Mouse (Mus musculus) embryonic facial prominence, embryonic 12.5 days (tissue): ENCODE measurements at regions not wholly inside any gene's neighbourhood (a gene's known extent, or its start where the extent isn't known, plus 50 kb on each side); places are given as distances from the start of the nearest gene placed in this dataset.

Experiments used
- ATAC-seq: fragments of 200-750 bp; cut with Nextera tagmentation; 2 replicates; pipeline ENCODE4 v1.8.0; 2017; ENCODE audit not compliant: insufficient number of reproducible peaks, insufficient read depth, low FRiP score, low TSS enrichment
- H3K27ac ChIP-seq: fragments of 300-500 bp; sonication (generic); 2 replicates; pipeline ENCODE4 v1.5.1; 2016; ENCODE audit warnings: mild to moderate bottlenecking
- H3K27me3 ChIP-seq: fragments of 300-500 bp; sonication (generic); 2 replicates; pipeline ENCODE4 v1.6.1; 2016; ENCODE audit warnings: mild to moderate bottlenecking, moderate library complexity
- H3K36me3 ChIP-seq: fragments of 300-500 bp; sonication (generic); 2 replicates; pipeline ENCODE4 v1.6.1; 2016; ENCODE audit warnings: mild to moderate bottlenecking
- H3K4me1 ChIP-seq: fragments of 300-500 bp; sonication (generic); 2 replicates; pipeline ENCODE4 v1.6.1; 2016
- H3K4me2 ChIP-seq: fragments of 300-500 bp; sonication (generic); replicated peaks from 2 replicates; pipeline ENCODE4 v1.6.1; 2016; ENCODE audit warnings: mild to moderate bottlenecking, moderate library complexity
- H3K4me3 ChIP-seq: fragments of 300-500 bp; sonication (generic); 2 replicates; pipeline ENCODE4 v1.5.1; 2016; ENCODE audit warnings: mild to moderate bottlenecking
- H3K9ac ChIP-seq: fragments of 300-500 bp; sonication (generic); 2 replicates; pipeline ENCODE4 v1.6.1; 2016; ENCODE audit warnings: mild to moderate bottlenecking, moderate library complexity
- H3K9me3 ChIP-seq: fragments of 300-500 bp; sonication (generic); 2 replicates; pipeline ENCODE4 v1.6.1; 2016; ENCODE audit warnings: mild to moderate bottlenecking, moderate library complexity
- WGBS: fragments of 180-500 bp; shearing (Covaris S2); methylation state at CpG from one replicate; pipeline ENCODE4 v1.1.7; 2016; 5-methylcytosine and 5-hydroxymethylcytosine counted together

DNA sequence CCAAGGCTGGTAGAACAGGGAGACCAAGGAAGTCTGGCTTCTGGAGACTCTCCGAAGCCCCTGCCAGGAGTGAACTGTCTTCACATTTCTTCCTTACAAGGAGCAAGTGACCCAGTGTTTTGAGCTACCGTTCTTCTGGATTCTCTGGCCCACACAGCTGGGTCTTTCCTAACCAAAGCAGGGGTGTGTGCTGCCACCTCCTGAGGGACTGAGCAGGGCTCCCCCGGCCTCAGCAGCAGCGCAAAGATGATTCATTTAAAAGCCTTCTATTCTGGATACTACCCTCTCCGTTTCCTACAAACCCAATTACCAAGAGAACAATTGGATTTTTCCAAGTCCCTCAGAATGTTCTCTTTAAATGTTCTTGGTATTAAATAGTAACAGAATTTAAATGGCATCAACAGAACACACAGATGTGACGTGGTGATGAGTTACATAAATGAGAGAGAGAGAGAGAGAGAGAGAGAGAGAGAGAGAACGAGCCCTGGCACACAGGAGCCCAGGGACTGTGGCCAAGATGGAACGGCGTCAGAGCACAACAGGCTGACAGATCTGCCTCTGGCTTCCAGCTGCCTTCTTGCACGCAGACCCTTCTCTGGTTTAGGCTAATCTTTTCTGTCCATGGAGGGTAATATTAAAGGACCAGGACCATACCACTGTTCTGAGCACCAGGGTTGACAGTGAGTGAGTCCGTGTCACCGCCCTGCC lies 191.6 kb downstream of the Agtpbp1 start:
- Histone ChIP-seq H3K4me2 (no peak overlapping the region), H3K4me3 (no peak overlapping the region), H3K36me3 (no peaks in the 10 kb centered on the region), H3K4me1 (no peaks in the 10 kb centered on the region), H3K9ac (no peak overlapping the region), H3K27me3 (no peaks in the 10 kb centered on the region), H3K27ac (no peak overlapping the region), H3K9me3 (no peaks in the 10 kb centered on the region)
- no peak for ATAC-seq
- WGBS = 86% methylated on average over 12 of the region's 12 CpGs

DNA sequence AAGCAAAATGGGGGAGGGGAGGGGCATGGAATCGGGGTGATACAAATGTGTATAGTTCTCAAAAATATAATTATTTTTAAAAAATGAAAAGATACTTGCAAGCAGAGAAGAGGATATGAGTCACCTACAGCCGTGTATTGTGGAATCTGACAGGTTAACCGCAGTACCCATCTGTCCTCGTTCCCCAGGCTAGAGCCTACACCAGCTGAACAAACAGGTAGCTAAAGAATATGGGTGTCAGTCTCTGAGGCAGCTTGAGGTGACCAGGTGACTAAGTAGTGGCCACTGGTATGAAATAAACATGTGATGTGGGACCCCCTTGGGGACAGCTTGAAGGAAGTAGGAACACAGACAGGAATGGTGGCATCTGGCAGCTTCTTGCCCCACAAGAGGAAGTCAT lies 192.2 kb downstream of the Agtpbp1 start:
- ATAC-seq = no peak
- no peaks in the 10 kb centered on the region for H3K27me3 ChIP-seq
- H3K4me1 ChIP-seq = no peaks in the 10 kb centered on the region
- H3K4me2 ChIP-seq = no peak overlapping the region
- no peaks in the 10 kb centered on the region for H3K36me3 ChIP-seq
- no peak overlapping the region for H3K9ac ChIP-seq
- no peak overlapping the region for H3K4me3 ChIP-seq
- H3K9me3 ChIP-seq = no peaks in the 10 kb centered on the region
- H3K27ac ChIP-seq = no peak overlapping the region
- WGBS = 77% methylated on average over 4 of the region's 4 CpGs

DNA sequence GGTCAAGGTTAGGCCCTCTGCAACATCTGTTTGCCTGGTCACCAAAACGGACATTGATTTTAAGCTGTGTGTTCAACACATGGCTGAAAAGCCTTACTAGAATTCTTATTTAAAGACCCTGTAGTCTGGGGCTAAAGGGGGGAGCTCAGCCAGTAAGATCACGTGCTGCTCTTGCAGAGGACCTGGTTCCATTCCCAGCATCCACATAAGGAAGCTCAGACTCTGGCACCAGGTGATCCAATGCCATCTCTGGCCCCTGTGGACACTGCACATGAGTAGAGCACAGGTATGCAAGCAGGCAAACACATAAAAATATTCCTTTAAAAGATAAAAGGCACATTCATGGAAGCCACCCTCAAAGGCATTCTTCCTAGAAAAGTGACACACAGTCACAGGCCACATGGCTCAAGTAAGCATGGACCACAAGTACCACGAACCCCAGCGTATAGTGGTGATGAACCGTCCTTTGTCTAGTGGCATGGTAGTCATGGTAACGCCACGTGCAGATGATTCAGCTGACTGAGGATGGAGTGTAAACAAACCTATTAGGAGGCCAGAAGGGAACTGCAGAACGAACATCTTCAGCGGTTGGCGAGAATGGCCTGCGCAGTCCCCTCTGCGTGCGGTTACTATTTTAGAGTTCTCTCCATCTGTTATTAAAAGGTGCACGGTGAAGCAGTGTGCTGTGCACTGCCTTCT lies 197.3 kb downstream of the Agtpbp1 start:
- H3K27me3 ChIP-seq = no peaks in the 10 kb centered on the region
- no peaks in the 10 kb centered on the region for H3K36me3 ChIP-seq
- ATAC-seq = no peak
- no peak overlapping the region for H3K4me2 ChIP-seq
- no peak overlapping the region for H3K4me3 ChIP-seq
- no peaks in the 10 kb centered on the region for H3K4me1 ChIP-seq
- no peaks in the 10 kb centered on the region for H3K9me3 ChIP-seq
- no peak overlapping the region for H3K9ac ChIP-seq
- H3K27ac ChIP-seq = no peak overlapping the region
- 81% methylated on average over 14 of the region's 14 CpGs for WGBS

DNA sequence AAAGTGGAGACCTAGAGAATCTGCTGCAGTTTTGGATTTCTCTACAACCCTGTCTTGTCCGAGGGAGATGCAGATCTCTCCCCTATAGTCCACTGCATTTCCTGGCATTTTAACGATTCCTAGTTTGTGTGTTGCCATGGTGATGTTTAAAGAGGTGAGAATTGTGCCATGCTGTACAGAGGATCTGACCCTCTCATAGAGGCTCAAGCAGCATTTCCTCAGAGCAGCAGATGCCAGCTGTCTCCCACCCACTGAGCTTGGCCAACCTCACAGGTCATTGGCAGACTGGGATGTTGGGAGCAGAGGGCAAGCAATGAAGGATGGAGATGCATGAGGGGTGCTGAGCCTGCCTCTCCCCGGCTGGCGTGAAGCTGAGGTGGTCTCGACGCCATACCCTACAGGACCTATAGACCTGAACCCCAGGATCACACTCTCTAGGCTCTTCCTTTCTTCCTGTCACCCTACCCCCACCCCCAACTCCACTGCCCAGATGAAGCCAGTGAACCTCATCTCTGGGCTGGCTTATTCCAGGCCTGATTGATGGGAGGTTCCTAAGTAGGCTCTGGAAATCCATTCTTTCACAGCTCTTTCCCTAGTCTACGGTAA lies 198.0 kb downstream of the Agtpbp1 start:
- H3K9me3 ChIP-seq = no peaks in the 10 kb centered on the region
- 87% methylated on average over 7 of the region's 7 CpGs for WGBS
- ATAC-seq = no peak
- H3K27me3 ChIP-seq = no peaks in the 10 kb centered on the region
- H3K4me1 ChIP-seq = no peaks in the 10 kb centered on the region
- no peaks in the 10 kb centered on the region for H3K36me3 ChIP-seq
- no peak overlapping the region for H3K4me2 ChIP-seq
- H3K27ac ChIP-seq = no peak overlapping the region
- H3K9ac ChIP-seq = no peak overlapping the region
- no peak overlapping the region for H3K4me3 ChIP-seq

DNA sequence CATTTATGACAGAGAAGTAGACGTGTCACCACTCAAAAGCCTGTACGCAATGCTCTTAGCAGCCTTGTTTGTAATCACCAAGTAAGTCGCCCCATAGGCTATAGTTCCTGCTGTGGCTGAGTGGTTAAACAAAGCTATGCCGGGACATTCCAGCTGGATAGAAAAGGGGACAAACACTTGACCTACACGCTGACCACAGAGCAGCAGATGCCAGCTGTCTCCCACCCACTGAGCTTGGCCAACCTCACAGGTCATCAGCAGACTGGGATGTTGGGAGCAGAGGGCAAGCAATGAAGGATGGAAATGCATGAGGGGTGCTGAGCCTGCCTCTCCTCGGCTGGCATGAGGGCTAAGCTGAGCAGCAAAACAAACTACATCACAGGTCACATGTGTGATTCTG lies 199.2 kb downstream of the Agtpbp1 start:
- ATAC-seq = no peak
- H3K9me3 ChIP-seq = no peaks in the 10 kb centered on the region
- no peak overlapping the region for H3K4me3 ChIP-seq
- H3K9ac ChIP-seq = no peak overlapping the region
- H3K27me3 ChIP-seq = no peaks in the 10 kb centered on the region
- no peak overlapping the region for H3K27ac ChIP-seq
- H3K4me1 ChIP-seq = no peaks in the 10 kb centered on the region
- H3K4me2 ChIP-seq = no peak overlapping the region
- WGBS = 74% methylated on average over 6 of the region's 6 CpGs
- H3K36me3 ChIP-seq = no peaks in the 10 kb centered on the region

DNA sequence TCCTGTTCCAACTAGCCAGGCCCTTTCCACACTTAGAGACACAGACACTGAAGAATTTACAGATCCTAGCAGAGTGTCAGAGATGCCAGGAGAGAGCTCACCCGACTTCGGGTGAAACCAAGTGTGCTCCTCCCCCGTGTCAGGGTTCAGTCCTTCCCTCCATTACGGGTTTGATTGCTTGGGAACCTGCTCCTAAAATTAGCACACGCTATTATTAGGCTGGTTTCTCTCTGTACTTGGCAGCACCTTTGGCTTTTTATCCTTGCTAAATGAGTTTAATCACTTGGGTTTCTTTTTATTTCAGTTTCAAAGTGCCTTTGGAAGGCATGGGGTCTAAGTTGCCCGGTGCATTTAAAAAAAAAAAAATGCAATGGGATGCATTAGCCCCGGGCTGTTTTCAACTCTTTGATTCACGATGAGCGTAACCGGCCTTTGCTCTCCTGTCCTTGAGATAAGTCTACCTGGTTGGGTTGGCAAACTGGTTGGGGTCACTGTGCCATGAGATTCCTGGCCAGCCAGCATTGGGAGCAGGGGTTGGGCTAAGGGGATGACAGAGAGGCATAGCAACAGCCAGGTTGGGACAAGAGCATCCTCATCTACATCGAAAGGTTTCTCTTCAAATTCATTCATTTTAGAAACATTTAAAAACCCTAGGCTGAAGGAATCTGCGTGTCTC lies 214.7 kb downstream of the Agtpbp1 start:
- WGBS = 79% methylated on average over 12 of the region's 12 CpGs
- no peak overlapping the region for H3K4me2 ChIP-seq
- no peak overlapping the region for H3K9ac ChIP-seq
- no peaks in the 10 kb centered on the region for H3K9me3 ChIP-seq
- H3K27ac ChIP-seq = no peak overlapping the region
- no peaks in the 10 kb centered on the region for H3K4me1 ChIP-seq
- H3K27me3 ChIP-seq = no peaks in the 10 kb centered on the region
- H3K4me3 ChIP-seq = no peak overlapping the region
- no peak for ATAC-seq
- H3K36me3 ChIP-seq = no peaks in the 10 kb centered on the region

DNA sequence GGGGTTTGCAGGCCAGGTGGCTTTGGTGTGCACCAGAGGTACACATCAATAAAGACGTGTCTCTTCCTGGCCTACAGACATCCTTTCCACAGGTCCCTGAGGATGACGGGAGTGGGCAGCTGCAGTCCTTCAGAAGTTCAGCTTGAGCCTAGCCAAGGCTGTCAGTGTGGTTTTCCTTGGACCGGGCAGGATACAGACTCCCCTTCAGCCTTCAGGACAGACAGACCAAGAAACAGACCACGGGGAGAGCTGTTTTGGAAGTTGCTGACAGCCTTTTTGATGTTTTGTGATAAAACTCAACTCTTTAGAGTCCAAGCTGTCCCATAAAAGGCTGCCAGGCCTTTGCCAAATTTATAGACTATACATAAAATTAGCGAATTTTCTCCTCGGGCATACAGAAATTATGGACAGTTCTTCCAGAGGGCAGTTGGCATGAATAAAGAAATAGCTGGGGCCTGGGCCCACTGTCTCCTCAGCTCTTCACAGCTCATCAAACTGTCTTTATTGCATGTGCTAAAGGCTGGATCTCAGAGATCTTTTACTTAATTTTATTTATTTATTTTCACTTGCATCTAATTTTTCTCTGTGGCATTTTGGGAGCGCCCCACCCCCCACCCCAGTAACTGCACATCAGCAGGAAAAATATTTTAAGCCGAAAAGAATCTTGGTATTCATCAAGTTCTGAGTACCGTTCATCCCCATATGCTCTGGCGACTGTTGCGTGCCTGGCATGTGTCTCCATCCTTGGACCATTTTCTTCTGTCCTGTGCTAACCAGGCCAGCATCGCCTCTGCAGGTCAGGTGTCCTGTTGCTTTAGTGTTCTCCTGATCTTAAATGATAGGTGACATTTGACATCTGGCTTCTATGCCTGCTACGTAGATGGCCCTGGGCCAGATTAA lies 216.2 kb downstream of the Agtpbp1 start:
- no peak overlapping the region for H3K27ac ChIP-seq
- ATAC-seq = no peak
- no peaks in the 10 kb centered on the region for H3K36me3 ChIP-seq
- no peaks in the 10 kb centered on the region for H3K9me3 ChIP-seq
- H3K4me3 ChIP-seq = no peak overlapping the region
- H3K4me2 ChIP-seq = no peak overlapping the region
- no peak overlapping the region for H3K9ac ChIP-seq
- no peaks in the 10 kb centered on the region for H3K4me1 ChIP-seq
- 61% methylated on average over 13 of the region's 13 CpGs for WGBS
- H3K27me3 ChIP-seq = no peaks in the 10 kb centered on the region

DNA sequence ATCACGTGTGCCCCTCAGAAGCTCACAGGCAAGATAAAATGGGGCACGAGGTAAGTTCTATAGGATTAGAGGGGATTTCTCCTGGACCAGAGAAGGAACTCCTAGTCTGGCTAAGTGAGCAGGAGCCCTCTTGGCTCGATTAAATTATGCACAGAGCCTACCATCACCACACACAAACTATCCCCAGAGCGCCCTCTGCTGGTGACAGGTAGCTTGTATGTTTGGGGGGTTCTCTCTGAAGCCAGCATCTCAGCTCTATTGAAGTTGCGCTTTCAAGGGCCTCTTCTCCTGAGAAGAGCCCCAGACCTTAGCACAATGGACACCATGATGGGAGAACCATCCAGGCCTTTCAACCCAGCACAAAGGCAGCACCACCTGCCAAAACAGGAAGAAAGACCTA lies 219.6 kb downstream of the Agtpbp1 start:
- Histone ChIP-seq H3K36me3 (no peaks in the 10 kb centered on the region), H3K9ac (no peak overlapping the region), H3K27me3 (no peaks in the 10 kb centered on the region), H3K4me2 (no peak overlapping the region), H3K9me3 (no peaks in the 10 kb centered on the region), H3K27ac (no peak overlapping the region), H3K4me3 (no peak overlapping the region), H3K4me1 (no peaks in the 10 kb centered on the region)
- 48% methylated on average over 5 of the region's 5 CpGs for WGBS
- no peak for ATAC-seq

DNA sequence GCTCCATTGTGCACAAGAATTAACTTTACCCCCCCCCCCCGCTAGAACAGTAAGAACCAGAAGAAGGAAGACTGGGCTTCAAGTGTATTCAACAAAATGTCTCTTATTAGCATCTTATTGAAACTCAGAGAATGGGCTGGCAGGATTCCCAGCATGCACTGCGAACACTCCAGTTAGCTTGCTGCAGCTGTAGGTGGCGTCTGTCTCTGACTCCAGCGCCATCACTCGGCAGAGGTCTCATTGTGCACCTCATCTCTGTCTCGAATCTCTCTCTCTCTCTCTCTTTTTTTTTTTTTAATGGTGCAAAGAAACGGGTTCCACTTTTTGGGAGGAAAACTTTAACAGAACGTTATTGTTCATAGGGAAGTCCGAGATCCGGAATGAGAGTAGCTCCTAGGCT lies 221.6 kb downstream of the Agtpbp1 start:
- Histone ChIP-seq H3K4me1 (no peaks in the 10 kb centered on the region), H3K4me2 (no peak overlapping the region), H3K36me3 (no peaks in the 10 kb centered on the region), H3K4me3 (no peak overlapping the region), H3K27ac (no peak overlapping the region), H3K9ac (no peak overlapping the region), H3K9me3 (no peaks in the 10 kb centered on the region), H3K27me3 (no peaks in the 10 kb centered on the region)
- no peak for ATAC-seq
- WGBS = 78% methylated on average over 10 of the region's 10 CpGs

DNA sequence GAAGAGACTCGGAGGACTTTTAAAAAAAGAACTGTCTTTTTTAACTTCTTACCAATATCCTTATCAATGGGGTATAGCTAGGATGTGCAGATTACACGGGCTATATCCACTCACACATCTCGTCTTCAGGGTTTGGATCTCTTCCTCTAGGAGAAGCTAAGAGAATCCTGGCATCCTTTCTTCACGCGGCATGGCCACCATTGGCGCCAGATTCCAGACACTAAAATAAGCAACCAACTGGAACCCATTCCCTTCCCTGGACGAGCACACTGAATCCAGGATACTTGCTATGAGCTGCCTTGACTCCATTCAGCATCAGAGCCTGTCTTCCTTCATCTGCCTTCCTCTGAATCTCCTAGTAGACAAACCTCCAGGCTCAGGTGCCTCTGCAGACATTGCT lies 223.7 kb downstream of the Agtpbp1 start:
- no peak overlapping the region for H3K4me3 ChIP-seq
- no peak overlapping the region for H3K4me2 ChIP-seq
- H3K9ac ChIP-seq = no peak overlapping the region
- WGBS = 87% methylated on average over 7 of the region's 7 CpGs
- no peaks in the 10 kb centered on the region for H3K9me3 ChIP-seq
- no peaks in the 10 kb centered on the region for H3K36me3 ChIP-seq
- 0 out of 2 replicates have a peak, but pooled peaks cover 3% of the 10 kb centered on the region for H3K27me3 ChIP-seq
- H3K4me1 ChIP-seq = no peaks in the 10 kb centered on the region
- no peak overlapping the region for H3K27ac ChIP-seq
- ATAC-seq = no peak

DNA sequence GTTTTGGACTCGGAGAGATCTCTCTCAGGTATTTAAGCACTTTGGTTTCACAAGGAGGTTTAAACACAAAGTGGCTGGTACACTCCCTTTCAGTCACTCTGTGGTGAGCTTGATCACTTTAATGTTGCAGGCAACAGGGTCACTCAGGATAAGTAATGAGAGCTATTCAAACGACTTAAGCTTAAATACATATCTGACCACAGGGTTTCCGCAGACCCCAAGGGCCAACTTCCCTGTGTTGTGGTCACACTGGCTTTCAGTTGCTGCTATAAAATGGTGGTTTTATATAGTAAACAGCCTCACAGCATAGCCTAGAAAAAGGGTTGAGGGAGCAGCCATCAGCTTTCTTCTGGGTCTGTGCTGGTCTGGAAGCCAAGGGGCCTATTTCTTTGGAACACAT lies 225.0 kb downstream of the Agtpbp1 start:
- 0 out of 2 replicates have a peak, but pooled peaks cover 3% of the 10 kb centered on the region for H3K27me3 ChIP-seq
- H3K4me1 ChIP-seq = no peaks in the 10 kb centered on the region
- 73% methylated on average over 3 of the region's 3 CpGs for WGBS
- no peak overlapping the region for H3K4me3 ChIP-seq
- no peak overlapping the region for H3K9ac ChIP-seq
- H3K9me3 ChIP-seq = no peaks in the 10 kb centered on the region
- H3K4me2 ChIP-seq = no peak overlapping the region
- no peak for ATAC-seq
- no peak overlapping the region for H3K27ac ChIP-seq
- no peaks in the 10 kb centered on the region for H3K36me3 ChIP-seq
